Mouse (Mus musculus) liver, postnatal 0 days (tissue): ENCODE measurements around the gene Spice1.

ENCODE experiments used
- CTCF ChIP-seq: sonication (generic); IDR thresholded peaks from 2 replicates; pipeline ENCODE4 v1.5.1; 2016; ENCODE audit warnings: antibody characterized with exemption, low read depth
- EP300 ChIP-seq: IDR thresholded peaks from 2 replicates; pipeline ENCODE4 v1.6.1; 2016; ENCODE audit warnings: antibody characterized with exemption, low read depth, mild to moderate bottlenecking

- TF ChIP-seq CTCF (peak; percentile 75), EP300 (no peak)
These were observed at the start of gene Spice1 for GRCm38 (mm10) chr16:44347071-44347901.
